Mouse (Mus musculus): Measurements from ENCODE around the gene Rhof. TPM values are rescaled to one million over a fixed set of nuclear protein-coding genes. Genes with fewer than 3 reads are reported as not detected.

The Rhof gene
- polyA plus RNA-seq, 2 experiments = 1.8 to 2.5 TPM

DNA sequence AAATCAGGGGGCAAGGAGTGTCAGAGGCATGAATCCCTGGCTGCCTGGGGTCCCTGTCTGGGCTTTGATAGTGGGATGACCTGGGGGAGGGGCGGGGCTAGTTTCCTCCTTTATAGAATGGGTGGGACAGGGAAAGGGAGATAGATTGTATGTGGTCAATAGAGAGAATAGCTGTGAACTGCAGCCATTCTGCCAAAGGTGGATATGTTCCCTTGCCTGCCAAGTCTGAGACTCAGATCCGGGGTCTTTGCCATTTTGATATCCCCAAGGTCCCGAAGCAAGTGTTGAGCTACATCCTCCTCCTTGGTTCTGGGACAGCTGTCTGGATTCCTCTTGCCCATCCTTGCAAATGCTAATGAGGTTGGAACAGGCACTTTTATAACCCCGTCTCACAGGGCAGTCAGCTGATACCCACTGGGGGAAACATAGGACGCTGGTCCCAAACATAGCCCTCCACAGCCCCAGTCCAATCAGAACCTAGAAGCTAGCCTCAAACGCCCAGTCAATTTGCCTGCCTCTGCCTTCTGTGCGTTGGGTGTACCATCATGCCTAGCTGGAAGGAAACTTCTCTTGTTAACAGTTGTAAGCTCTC, 11.8 kb downstream of the Rhof start:
- Histone ChIP-seq H3K9ac (replicated peaks) (no peak overlapping the region), H3K27me3 (ENCODE audit: control insufficient read depth, insufficient read depth, low read length) (no peaks in the 10 kb centered on the region), H3K4me1 (replicated peaks; ENCODE audit: control insufficient read depth in 2 of 2, insufficient read depth in 2 of 2, low read length in 1 of 2) (peaks cover 5 to 6% of the 10 kb centered on the region in 2 experiments), H3K4me3 (ENCODE audit: insufficient read depth in 1 of 2, low read depth in 2 of 2, low read length in 2 of 2) (no peak overlapping the region), H3K4me2 (ENCODE audit: low read depth) (no peak overlapping the region), H3K27ac (no peak overlapping the region), H3K36me3 (replicated peaks; ENCODE audit: control insufficient read depth, insufficient read depth, low read depth) (peaks cover 7% of the 10 kb centered on the region), H3K9me3 (ENCODE audit: control insufficient read depth, low read length) (no peaks in the 10 kb centered on the region)
- TF ChIP-seq EP300 (IDR thresholded peaks at IDR 0.05; ENCODE audit: low read depth) = no peak
- TF ChIP-seq CTCF (IDR thresholded peaks at IDR 0.05; ENCODE audit: low read depth) = no peak
- no peak for ATAC-seq (ENCODE audit: insufficient read depth)
- DNase-seq (ENCODE audit: low read depth in 3 of 3, low spot score in 3 of 3) = no peak
- WGBS (ENCODE audit: insufficient replicate concordance) = 80% methylated on average over 7 of the region's 7 CpGs

DNA sequence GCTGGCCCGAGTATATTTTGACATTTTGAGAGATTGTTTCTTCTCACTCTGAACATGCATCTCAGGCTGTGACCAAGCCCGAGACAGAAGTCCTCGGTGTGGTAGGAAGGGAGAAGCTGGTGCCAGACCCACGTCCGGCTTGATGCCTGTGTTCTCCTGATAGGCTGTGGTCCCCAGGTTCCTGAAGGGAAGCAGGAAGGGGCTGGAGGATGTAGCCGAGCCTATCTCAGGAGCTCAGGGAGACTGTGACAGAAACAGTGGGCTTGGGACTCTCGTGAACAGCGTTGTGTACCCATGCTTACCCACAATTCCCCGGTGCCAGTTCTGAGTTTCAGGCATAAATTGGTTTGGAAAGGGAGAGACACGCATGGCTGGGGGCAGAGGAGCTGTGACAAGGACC, 13.7 kb downstream of the Rhof start:
- Histone ChIP-seq H3K27ac (no peak overlapping the region), H3K4me3 (ENCODE audit: insufficient read depth in 1 of 2, low read depth in 2 of 2, low read length in 2 of 2) (no peak overlapping the region), H3K27me3 (ENCODE audit: control insufficient read depth, insufficient read depth, low read length) (no peaks in the 10 kb centered on the region), H3K9ac (replicated peaks) (no peak overlapping the region), H3K4me1 (replicated peaks; ENCODE audit: control insufficient read depth in 2 of 2, insufficient read depth in 2 of 2, low read length in 1 of 2) (no peaks in the 10 kb centered on the region), H3K36me3 (replicated peaks; ENCODE audit: control insufficient read depth, insufficient read depth, low read depth) (peaks cover 7% of the 10 kb centered on the region), H3K9me3 (ENCODE audit: control insufficient read depth, low read length) (no peaks in the 10 kb centered on the region), H3K4me2 (ENCODE audit: low read depth) (no peak overlapping the region)
- DNase-seq (ENCODE audit: low read depth in 3 of 3, low spot score in 3 of 3) (no peak), ATAC-seq (ENCODE audit: insufficient read depth) (no peak)
- 27% methylated on average over 10 of the region's 10 CpGs for WGBS (ENCODE audit: insufficient replicate concordance)
- TF ChIP-seq EP300 (IDR thresholded peaks at IDR 0.05; ENCODE audit: low read depth) (no peak), CTCF (IDR thresholded peaks at IDR 0.05; ENCODE audit: low read depth) (no peak)

GRCm38 (mm10) chr5:123117773-123118172, 14.7 kb downstream of the Rhof start:
- no peaks in the 10 kb centered on the region for H3K4me1 ChIP-seq (replicated peaks; ENCODE audit: control insufficient read depth in 2 of 2, insufficient read depth in 2 of 2, low read length in 1 of 2)
- DNase-seq (ENCODE audit: low read depth in 3 of 3, low spot score in 3 of 3) (no peak), ATAC-seq (ENCODE audit: insufficient read depth) (no peak)
- H3K4me2 ChIP-seq (ENCODE audit: low read depth) = no peak overlapping the region
- no peak overlapping the region for H3K9ac ChIP-seq (replicated peaks)
- TF ChIP-seq CTCF (IDR thresholded peaks at IDR 0.05; ENCODE audit: low read depth) = no peak
- no peak for TF ChIP-seq EP300 (IDR thresholded peaks at IDR 0.05; ENCODE audit: low read depth)
- H3K27me3 ChIP-seq (ENCODE audit: control insufficient read depth, insufficient read depth, low read length) = no peaks in the 10 kb centered on the region
- no peaks in the 10 kb centered on the region for H3K9me3 ChIP-seq (ENCODE audit: control insufficient read depth, low read length)
- no peak overlapping the region for H3K27ac ChIP-seq
- H3K4me3 ChIP-seq (ENCODE audit: insufficient read depth in 1 of 2, low read depth in 2 of 2, low read length in 2 of 2) = no peak overlapping the region
- H3K36me3 ChIP-seq (replicated peaks; ENCODE audit: control insufficient read depth, insufficient read depth, low read depth) = peaks cover 7% of the 10 kb centered on the region
- 81% methylated on average over 8 of the region's 8 CpGs for WGBS (ENCODE audit: insufficient replicate concordance)

DNA sequence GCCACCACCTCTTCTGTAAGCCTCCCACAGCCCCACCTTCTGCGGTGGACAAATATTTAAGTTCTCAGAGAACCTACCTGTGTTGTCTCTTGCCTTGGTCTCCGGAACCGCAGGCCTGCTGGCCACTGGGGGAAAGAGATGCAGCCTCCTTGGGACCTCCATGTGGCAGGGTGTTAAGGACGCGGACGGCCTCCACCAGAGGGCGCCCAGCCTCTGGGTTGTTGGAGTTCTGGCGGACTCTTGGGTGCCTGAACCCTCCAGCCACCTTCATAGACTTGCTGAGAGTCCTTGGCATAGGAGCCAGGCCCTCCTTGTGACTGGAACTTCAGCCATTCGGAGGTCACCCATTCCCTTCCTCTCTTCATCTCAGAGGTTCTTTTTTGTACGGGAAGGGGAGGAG, 15.2 kb downstream of the Rhof start:
- no peak overlapping the region for H3K4me3 ChIP-seq (ENCODE audit: insufficient read depth in 1 of 2, low read depth in 2 of 2, low read length in 2 of 2)
- TF ChIP-seq CTCF (IDR thresholded peaks at IDR 0.05; ENCODE audit: low read depth) (peak; percentile 97), EP300 (IDR thresholded peaks at IDR 0.05; ENCODE audit: low read depth) (no peak)
- no peaks in the 10 kb centered on the region for H3K27me3 ChIP-seq (ENCODE audit: control insufficient read depth, insufficient read depth, low read length)
- ATAC-seq (ENCODE audit: insufficient read depth) (peak; percentile 68), DNase-seq (ENCODE audit: low read depth in 3 of 3, low spot score in 3 of 3) (peak in 1 of 3 experiments; percentile 46)
- WGBS (ENCODE audit: insufficient replicate concordance) = 13% methylated on average over 10 of the region's 10 CpGs
- no peaks in the 10 kb centered on the region for H3K4me1 ChIP-seq (replicated peaks; ENCODE audit: control insufficient read depth in 2 of 2, insufficient read depth in 2 of 2, low read length in 1 of 2)
- H3K9me3 ChIP-seq (ENCODE audit: control insufficient read depth, low read length) = no peaks in the 10 kb centered on the region
- H3K36me3 ChIP-seq (replicated peaks; ENCODE audit: control insufficient read depth, insufficient read depth, low read depth) = peaks cover 7% of the 10 kb centered on the region
- H3K9ac ChIP-seq (replicated peaks) = no peak overlapping the region
- no peak overlapping the region for H3K27ac ChIP-seq
- H3K4me2 ChIP-seq (ENCODE audit: low read depth) = no peak overlapping the region

- no peak overlapping the region for H3K4me2 ChIP-seq (ENCODE audit: low read depth)
- WGBS (ENCODE audit: insufficient replicate concordance) = 82% methylated on average over 8 of the region's 8 CpGs
- no peaks in the 10 kb centered on the region for H3K4me1 ChIP-seq (replicated peaks; ENCODE audit: control insufficient read depth in 2 of 2, insufficient read depth in 2 of 2, low read length in 1 of 2)
- H3K27me3 ChIP-seq (ENCODE audit: control insufficient read depth, insufficient read depth, low read length) = no peaks in the 10 kb centered on the region
- no peak overlapping the region for H3K9ac ChIP-seq (replicated peaks)
- H3K9me3 ChIP-seq (ENCODE audit: control insufficient read depth, low read length) = no peaks in the 10 kb centered on the region
- TF ChIP-seq EP300 (IDR thresholded peaks at IDR 0.05; ENCODE audit: low read depth) (no peak), CTCF (IDR thresholded peaks at IDR 0.05; ENCODE audit: low read depth) (no peak)
- no peak for DNase-seq (ENCODE audit: low read depth in 3 of 3, low spot score in 3 of 3)
- no peak overlapping the region for H3K27ac ChIP-seq
- no peak for ATAC-seq (ENCODE audit: insufficient read depth)
- H3K4me3 ChIP-seq (ENCODE audit: insufficient read depth in 1 of 2, low read depth in 2 of 2, low read length in 2 of 2) = no peak overlapping the region
- H3K36me3 ChIP-seq (replicated peaks; ENCODE audit: control insufficient read depth, insufficient read depth, low read depth) = peaks cover 7% of the 10 kb centered on the region
These were observed 16.4 kb downstream of the Rhof start for GRCm38 (mm10) chr5:123116080-123116479.
